Mouse (Mus musculus) midbrain, embryonic 13.5 days (tissue): Measurements from ENCODE around the gene Fli1. TPM values are rescaled to one million over a fixed set of nuclear protein-coding genes. Genes with fewer than 3 reads are reported as not detected.
A peak's percentile ranks its signal among the peaks of the same experiment; 100 is the strongest.

Experiments used
- ATAC-seq: fragments of 200-750 bp; cut with Nextera tagmentation; 2 replicates; pipeline ENCODE4 v1.8.0; 2017; ENCODE audit warnings: mild to moderate bottlenecking, moderate TSS enrichment, moderate library complexity
- H3K27ac ChIP-seq: fragments of 300-500 bp; sonication (generic); 2 replicates; pipeline ENCODE4 v1.5.1; 2015; ENCODE audit warnings: inconsistent platforms, mild to moderate bottlenecking, moderate library complexity
- H3K27me3 ChIP-seq: fragments of 300-500 bp; sonication (generic); 2 replicates; pipeline ENCODE4 v1.6.1; 2015; ENCODE audit warnings: mild to moderate bottlenecking, inconsistent platforms
- H3K36me3 ChIP-seq: fragments of 300-500 bp; sonication (generic); 2 replicates; pipeline ENCODE4 v1.6.1; 2015; ENCODE audit warnings: mild to moderate bottlenecking, inconsistent platforms
- H3K4me1 ChIP-seq: fragments of 300-500 bp; sonication (generic); replicated peaks from 2 replicates; pipeline ENCODE4 v1.6.1; 2015; ENCODE audit warnings: inconsistent platforms
- H3K4me2 ChIP-seq: fragments of 300-500 bp; sonication (generic); replicated peaks from 2 replicates; pipeline ENCODE4 v1.6.1; 2015; ENCODE audit warnings: moderate library complexity, mild to moderate bottlenecking, inconsistent platforms
- H3K4me3 ChIP-seq: fragments of 300-500 bp; sonication (generic); replicated peaks from 2 replicates; pipeline ENCODE4 v1.5.1; 2015; ENCODE audit warnings: mild to moderate bottlenecking, inconsistent platforms
- H3K9ac ChIP-seq: fragments of 300-500 bp; sonication (generic); replicated peaks from 2 replicates; pipeline ENCODE4 v1.6.1; 2015; ENCODE audit warnings: mild to moderate bottlenecking, inconsistent platforms
- H3K9me3 ChIP-seq: fragments of 300-500 bp; sonication (generic); 2 replicates; pipeline ENCODE4 v1.6.1; 2016; ENCODE audit warnings: mild to moderate bottlenecking, inconsistent platforms
- WGBS: fragments of 180-500 bp; shearing (Covaris S2); methylation state at CpG from one replicate; pipeline ENCODE4 v1.1.7; 2015; 5-methylcytosine and 5-hydroxymethylcytosine counted together
- polyA plus RNA-seq: library from polyadenylated mRNA; unstranded; fragments of >200 nt; fragmentation: Nextera tagmentation; extraction: Ambion mirVana; gene quantifications from 2 replicates; pipeline ENCODE4 v1.2.1, GENCODE M21; 2015

Gene Fli1
- polyA plus RNA-seq, result 6.2 and 7.1 TPM in 2 replicates

- H3K9ac ChIP-seq, result no peak within 1 kb of the TSS; the same call in 1 of the 2 replicates
- H3K4me3 ChIP-seq, result peak within 1 kb of the TSS; percentile 51
- 0% methylated on average over 41 of the region's 41 CpGs for WGBS
- H3K9me3 ChIP-seq, result no peaks in the 10 kb centered on the region
- H3K4me2 ChIP-seq, result peak within 1 kb of the TSS; percentile 99
- no peak for ATAC-seq
- peaks cover 98% of the 10 kb centered on the region for H3K27me3 ChIP-seq
- H3K4me1 ChIP-seq, result peaks cover 49% of the 10 kb centered on the region
- H3K36me3 ChIP-seq, result no peaks in the 10 kb centered on the region
- no peak within 1 kb of the TSS for H3K27ac ChIP-seq
Measured at GRCm38 (mm10) chr9:32542212-32543039, at the start of gene Fli1. Gene Fli1, minus strand, starts transcription at chr9:32542861.

- Histone ChIP-seq H3K9me3 (no peaks in the 10 kb centered on the region), H3K27me3 (peaks cover 47% of the 10 kb centered on the region), H3K36me3 (no peaks in the 10 kb centered on the region), H3K9ac (no peak overlapping the region), H3K4me1 (peaks cover 9% of the 10 kb centered on the region), H3K4me3 (no peak overlapping the region), H3K27ac (no peak overlapping the region), H3K4me2 (no peak overlapping the region)
- peak; percentile 90 for ATAC-seq
- 8% methylated on average over 14 of the region's 14 CpGs for WGBS
Measured at GRCm38 (mm10) chr9:32591732-32592582, 49.3 kb upstream of the Fli1 start.

GRCm38 (mm10) chr9:32590571-32590970 is 47.9 kb upstream of the Fli1 start:
- ATAC-seq, result no peak

GRCm38 (mm10) chr9:32589900-32590299 is 47.2 kb upstream of the Fli1 start:
- H3K36me3 ChIP-seq, result no peaks in the 10 kb centered on the region
- peaks cover 9% of the 10 kb centered on the region for H3K4me1 ChIP-seq
- peaks cover 38% of the 10 kb centered on the region for H3K27me3 ChIP-seq
- no peaks in the 10 kb centered on the region for H3K9me3 ChIP-seq
- 7% methylated on average over 8 of the region's 8 CpGs for WGBS
- ATAC-seq, result peak; percentile 52
- no peak overlapping the region for H3K27ac ChIP-seq
- H3K9ac ChIP-seq, result no peak overlapping the region
- H3K4me2 ChIP-seq, result no peak overlapping the region
- no peak overlapping the region for H3K4me3 ChIP-seq

More at GRCm38 (mm10) chr9:32590571-32590970, 47.9 kb upstream of the Fli1 start:
- Histone ChIP-seq H3K27me3 (peaks cover 41% of the 10 kb centered on the region), H3K9ac (no peak overlapping the region), H3K4me3 (no peak overlapping the region), H3K27ac (no peak overlapping the region), H3K9me3 (no peaks in the 10 kb centered on the region), H3K4me1 (peaks cover 9% of the 10 kb centered on the region), H3K4me2 (no peak overlapping the region), H3K36me3 (no peaks in the 10 kb centered on the region)
- 41% methylated on average over 5 of the region's 5 CpGs for WGBS

GRCm38 (mm10) chr9:32585357-32585756 is 42.7 kb upstream of the Fli1 start:
- ATAC-seq, result 0 out of 2 replicates have a peak, but pooled peaks have one; percentile 68
- no peak overlapping the region for H3K4me2 ChIP-seq
- H3K36me3 ChIP-seq, result no peaks in the 10 kb centered on the region
- WGBS, result 45% methylated on average over 7 of the region's 7 CpGs
- H3K27ac ChIP-seq, result no peak overlapping the region
- H3K4me3 ChIP-seq, result no peak overlapping the region
- H3K9me3 ChIP-seq, result no peaks in the 10 kb centered on the region
- peaks cover 19% of the 10 kb centered on the region; the same call in 1 of the 2 replicates for H3K27me3 ChIP-seq
- H3K4me1 ChIP-seq, result no peaks in the 10 kb centered on the region
- no peak overlapping the region for H3K9ac ChIP-seq

- no peak for ATAC-seq
- no peaks in the 10 kb centered on the region for H3K9me3 ChIP-seq
- no peak overlapping the region for H3K27ac ChIP-seq
- no peak overlapping the region for H3K4me3 ChIP-seq
- H3K4me1 ChIP-seq, result no peaks in the 10 kb centered on the region
- no peak overlapping the region for H3K4me2 ChIP-seq
- WGBS, result 78% methylated on average over 6 of the region's 6 CpGs
- no peaks in the 10 kb centered on the region for H3K36me3 ChIP-seq
- peaks cover 15% of the 10 kb centered on the region; the same call in 1 of the 2 replicates for H3K27me3 ChIP-seq
- H3K9ac ChIP-seq, result no peak overlapping the region
Measured at GRCm38 (mm10) chr9:32583905-32584304, 41.2 kb upstream of the Fli1 start.

GRCm38 (mm10) chr9:32581851-32582573 is 39.4 kb upstream of the Fli1 start:
- Histone ChIP-seq H3K9ac (no peak overlapping the region), H3K27me3 (0 out of 2 replicates have a peak, but pooled peaks cover 3% of the 10 kb centered on the region), H3K4me1 (no peaks in the 10 kb centered on the region), H3K4me3 (no peak overlapping the region), H3K27ac (no peak overlapping the region), H3K36me3 (no peaks in the 10 kb centered on the region), H3K4me2 (no peak overlapping the region), H3K9me3 (no peaks in the 10 kb centered on the region)
- ATAC-seq, result no peak
- 88% methylated on average over 11 of the region's 11 CpGs for WGBS

- Histone ChIP-seq H3K27me3 (0 out of 2 replicates have a peak, but pooled peaks cover 2% of the 10 kb centered on the region), H3K27ac (no peak overlapping the region), H3K9ac (no peak overlapping the region), H3K4me3 (no peak overlapping the region), H3K9me3 (no peaks in the 10 kb centered on the region), H3K4me2 (no peak overlapping the region), H3K36me3 (no peaks in the 10 kb centered on the region), H3K4me1 (no peaks in the 10 kb centered on the region)
- no peak for ATAC-seq
- WGBS, result 63% methylated on average over 2 of the region's 2 CpGs
Measured at GRCm38 (mm10) chr9:32578411-32578810, 35.8 kb upstream of the Fli1 start.

- H3K9ac ChIP-seq, result no peak overlapping the region
- no peak for ATAC-seq
- H3K36me3 ChIP-seq, result no peaks in the 10 kb centered on the region
- WGBS, result 64% methylated on average over 4 of the region's 4 CpGs
- H3K27ac ChIP-seq, result no peak overlapping the region
- no peak overlapping the region for H3K4me3 ChIP-seq
- no peaks in the 10 kb centered on the region for H3K9me3 ChIP-seq
- H3K4me1 ChIP-seq, result no peaks in the 10 kb centered on the region
- no peaks in the 10 kb centered on the region for H3K27me3 ChIP-seq
- no peak overlapping the region for H3K4me2 ChIP-seq
Measured at GRCm38 (mm10) chr9:32573638-32574037, 31.0 kb upstream of the Fli1 start.

- no peak for ATAC-seq
- Histone ChIP-seq H3K36me3 (no peaks in the 10 kb centered on the region), H3K4me2 (no peak overlapping the region), H3K27me3 (no peaks in the 10 kb centered on the region), H3K27ac (no peak overlapping the region), H3K9me3 (no peaks in the 10 kb centered on the region), H3K9ac (no peak overlapping the region), H3K4me3 (no peak overlapping the region), H3K4me1 (no peaks in the 10 kb centered on the region)
- 59% methylated on average over 4 of the region's 4 CpGs for WGBS
Measured at GRCm38 (mm10) chr9:32571676-32572075, 29.0 kb upstream of the Fli1 start.

GRCm38 (mm10) chr9:32570547-32570946 is 27.9 kb upstream of the Fli1 start:
- no peak overlapping the region for H3K27ac ChIP-seq
- no peak overlapping the region for H3K4me3 ChIP-seq
- no peak for ATAC-seq
- H3K4me2 ChIP-seq, result no peak overlapping the region
- H3K4me1 ChIP-seq, result no peaks in the 10 kb centered on the region
- no peaks in the 10 kb centered on the region for H3K9me3 ChIP-seq
- H3K27me3 ChIP-seq, result no peaks in the 10 kb centered on the region
- 92% methylated on average over 5 of the region's 5 CpGs for WGBS
- H3K9ac ChIP-seq, result no peak overlapping the region
- H3K36me3 ChIP-seq, result no peaks in the 10 kb centered on the region
